Mouse (Mus musculus) testis, adult 2 months (tissue): ENCODE measurements around the gene Tmem189.

Experiments
- CTCF ChIP-seq: fragments of 200-500 bp; IDR thresholded peaks from 2 replicates; pipeline ENCODE4 v1.5.1; 2012; ENCODE audit warnings: low read depth, mild to moderate bottlenecking, inconsistent platforms, low read length, moderate library complexity; ENCODE audit not compliant: control insufficient read depth, insufficient read depth, insufficient replicate concordance
- POLR2A ChIP-seq: fragments of 200-500 bp; IDR thresholded peaks from 2 replicates; pipeline ENCODE4 v1.6.1; 2012; ENCODE audit warnings: low read depth, mild to moderate bottlenecking, inconsistent platforms, low read length, moderate library complexity; ENCODE audit not compliant: control insufficient read depth

- TF ChIP-seq POLR2A: no peak
- TF ChIP-seq CTCF: no peak
Observed at GRCm38 (mm10) chr2:167722538-167722937, 32.9 kb upstream of the Tmem189 start.
